Mouse (Mus musculus) G1E-ER4 (cell line): ENCODE data around the gene Glmn. TPM values are rescaled to one million over a fixed set of nuclear protein-coding genes. Genes with fewer than 3 reads are reported as not detected.

ENCODE experiments used
- GATA1 ChIP-seq: IDR thresholded peaks from one replicate; pipeline ENCODE4 v1.8.0; 2012; ENCODE audit warnings: low read length, inconsistent platforms
- polyA plus RNA-seq: library from polyadenylated mRNA; stranded (reverse); fragments of >175 nt; gene quantifications from 2 replicates; pipeline ENCODE4 v1.2.3, GENCODE M21; 2012

The Glmn gene
- polyA plus RNA-seq, 1 experiment: 1.6 TPM

- no peak for TF ChIP-seq GATA1
Measured at GRCm38 (mm10) chr5:107534581-107534980, 63.1 kb downstream of the Glmn start, which contains the start of gene 1700028K03Rik. 1700028K03Rik (plus strand) TSS chr5:107534709.

DNA sequence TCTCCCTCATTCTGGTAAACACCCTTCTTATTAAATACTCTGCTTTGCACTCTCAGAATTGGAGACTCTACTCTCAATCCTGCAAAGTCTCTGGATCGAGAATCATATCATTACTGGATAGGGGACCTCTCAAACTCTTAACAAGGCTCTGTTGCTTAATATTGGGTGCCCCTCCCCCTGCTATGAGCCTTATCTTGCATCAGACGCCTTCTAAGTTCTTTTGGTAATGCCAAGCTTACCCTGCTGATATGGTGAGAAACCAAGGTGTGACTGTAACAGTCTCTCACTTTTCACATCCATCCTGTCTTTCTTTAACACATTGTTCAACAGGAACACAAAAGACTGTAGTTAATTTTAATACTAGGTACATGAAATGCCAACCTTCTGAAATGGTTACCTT lies 64.1 kb downstream of the Glmn start:
- no peak for TF ChIP-seq GATA1

DNA sequence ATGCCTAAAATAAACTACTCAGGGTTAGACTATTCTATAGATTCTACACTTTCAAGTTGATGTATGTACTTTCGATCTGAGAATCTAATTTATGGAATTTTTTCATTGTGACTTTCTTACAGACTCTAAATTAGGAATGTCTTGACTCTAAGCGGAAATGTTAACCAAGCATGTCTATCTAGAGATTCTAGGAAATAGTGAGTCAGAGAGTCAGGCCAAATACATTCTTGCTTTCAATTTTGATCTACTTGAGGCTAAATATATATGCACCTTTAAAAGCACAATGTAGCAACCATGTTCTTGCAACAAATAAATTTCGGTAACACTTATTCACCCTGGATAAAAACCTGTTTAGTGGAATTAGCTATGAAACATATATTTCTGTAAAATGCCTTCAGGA lies 68.8 kb downstream of the Glmn start:
- no peak for TF ChIP-seq GATA1

DNA sequence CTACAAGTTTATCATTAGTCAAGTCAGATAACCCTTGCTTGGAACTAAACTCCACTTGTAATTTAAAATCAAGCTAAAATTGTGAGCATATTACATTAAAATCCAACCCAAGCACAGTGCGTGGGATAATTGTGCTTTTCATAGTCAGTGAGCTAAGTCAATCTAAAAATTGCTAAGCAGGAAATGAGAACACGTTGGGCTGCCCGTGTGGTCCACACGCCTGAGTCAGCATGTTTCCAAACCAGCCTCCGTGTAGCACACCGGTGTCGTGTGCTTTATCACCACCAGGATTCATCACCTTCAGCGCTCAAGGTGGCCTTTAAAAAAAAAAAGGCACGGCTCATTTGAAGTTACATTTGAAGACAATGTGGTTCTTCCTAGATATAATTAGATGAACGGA lies 73.4 kb downstream of the Glmn start:
- TF ChIP-seq GATA1: no peak

GRCm38 (mm10) chr5:107521897-107522296 lies 75.8 kb downstream of the Glmn start:
- no peak for TF ChIP-seq GATA1

- no peak for TF ChIP-seq GATA1
Measured at GRCm38 (mm10) chr5:107521386-107521785, 76.3 kb downstream of the Glmn start.

DNA sequence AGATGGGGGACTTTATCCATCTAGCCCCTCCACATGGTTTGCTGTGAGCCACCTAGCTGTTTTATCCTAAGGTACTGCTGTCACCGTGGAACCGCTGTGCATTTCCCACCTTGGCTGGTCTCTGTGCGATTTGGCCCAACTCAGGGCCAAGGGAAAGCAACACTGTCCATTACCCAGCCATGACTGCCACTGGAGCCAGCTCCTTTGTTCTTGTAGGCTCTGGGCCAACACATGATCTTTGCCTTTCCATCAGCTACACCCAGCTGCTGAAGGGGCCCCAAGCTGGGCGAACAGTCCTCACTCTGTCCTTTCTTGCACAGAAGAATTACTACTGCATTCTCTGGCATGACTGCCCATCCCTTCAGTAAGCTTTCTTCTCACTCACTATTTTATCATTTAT lies 79.1 kb downstream of the Glmn start:
- TF ChIP-seq GATA1: no peak

GRCm38 (mm10) chr5:107516087-107516486 lies 81.6 kb downstream of the Glmn start:
- TF ChIP-seq GATA1: no peak

- TF ChIP-seq GATA1: no peak
Measured at GRCm38 (mm10) chr5:107515453-107515852, 82.2 kb downstream of the Glmn start.

DNA sequence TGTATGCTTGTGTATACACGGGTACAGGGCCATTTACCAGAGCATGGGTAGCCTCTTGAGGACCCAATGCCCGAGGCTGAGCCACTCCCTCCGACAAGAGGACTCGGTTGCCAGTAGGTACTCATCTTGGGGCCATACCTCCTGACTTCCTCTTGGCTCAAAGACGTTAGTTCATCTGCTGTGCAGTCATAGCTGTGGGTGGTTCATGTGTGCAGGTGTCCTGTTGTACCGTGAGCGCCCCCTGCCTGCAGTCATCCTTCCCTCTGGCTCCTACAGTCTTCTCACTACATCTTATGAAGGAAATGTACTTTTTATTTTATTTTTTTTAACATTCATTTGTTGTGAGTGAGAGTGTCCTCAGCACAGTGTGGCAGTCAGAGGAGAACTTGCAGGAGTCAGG lies 84.1 kb downstream of the Glmn start:
- no peak for TF ChIP-seq GATA1

- no peak for TF ChIP-seq GATA1
Measured at GRCm38 (mm10) chr5:107511326-107511725, 86.4 kb downstream of the Glmn start.

DNA sequence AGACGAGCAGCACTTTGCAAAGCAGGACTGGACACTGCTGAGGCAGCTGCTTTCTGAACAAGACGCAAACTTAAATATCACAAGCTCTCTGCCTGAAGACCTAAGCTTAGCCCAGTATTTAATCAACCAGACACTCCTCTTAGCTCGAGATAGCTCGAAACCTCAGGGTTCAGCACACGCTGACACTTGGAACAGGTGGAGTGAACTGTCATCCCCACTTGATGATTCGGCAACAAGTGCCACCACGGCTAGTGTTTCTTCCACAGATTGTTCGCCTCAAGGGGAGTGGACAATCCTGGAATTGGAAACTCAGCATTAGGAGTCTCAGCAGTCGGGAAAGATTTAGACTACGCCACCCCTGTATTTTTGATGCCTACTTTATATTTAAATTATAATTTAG lies 87.2 kb downstream of the Glmn start:
- TF ChIP-seq GATA1: no peak

- TF ChIP-seq GATA1: no peak
Measured at GRCm38 (mm10) chr5:107507321-107507720, 90.4 kb downstream of the Glmn start, which contains the start of gene Gm42669. Gm42669 (plus strand) TSS chr5:107507621.

DNA sequence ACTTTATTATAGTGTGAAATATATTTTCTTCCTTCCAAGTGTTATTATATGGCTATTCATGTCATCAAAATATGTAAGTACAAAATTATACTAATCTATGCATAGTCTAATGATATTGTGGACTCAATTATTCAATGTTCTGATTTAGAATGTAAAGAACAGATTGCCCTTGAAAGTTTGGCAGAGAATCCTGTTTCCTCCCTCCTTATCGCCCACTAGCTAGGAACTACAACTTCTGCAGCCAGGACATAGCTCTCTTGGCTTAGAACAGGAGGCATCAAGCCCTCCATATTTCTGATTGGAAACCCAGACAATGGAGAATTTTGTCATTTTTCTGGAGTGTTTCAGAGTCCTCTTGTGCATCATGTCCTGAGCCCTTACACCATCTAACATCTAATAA lies 96.9 kb downstream of the Glmn start:
- TF ChIP-seq GATA1: no peak

GRCm38 (mm10) chr5:107499891-107500535 lies 97.7 kb downstream of the Glmn start:
- TF ChIP-seq GATA1: no peak

Other genes with a start within 250 kb of the Glmn start
- not detected in 2 replicates for gene Ephx4, start 195.2 kb downstream of the Glmn start, polyA plus RNA-seq
- not detected in 2 replicates for gene Lpcat2b, start 166.3 kb downstream of the Glmn start, polyA plus RNA-seq
- gene Btbd8, start 159.9 kb downstream of the Glmn start, polyA plus RNA-seq: 1.7 and 1.8 TPM in 2 replicates
- 0.10 and 0.13 TPM in 2 replicates for gene Gm42669, start 90.3 kb downstream of the Glmn start, polyA plus RNA-seq
- gene 1700028K03Rik, start 63.2 kb downstream of the Glmn start, polyA plus RNA-seq: not detected in 2 replicates
- 1.8 and 8.8 TPM in 2 replicates for gene Rpap2, start 515 bp downstream of the Glmn start, polyA plus RNA-seq
- gene Gfi1, start 128.1 kb upstream of the Glmn start, polyA plus RNA-seq: 0.03 and 0.32 TPM in 2 replicates
- not detected in 2 replicates for gene Ube2d2b, start 232.2 kb upstream of the Glmn start, polyA plus RNA-seq